Mouse (Mus musculus): ENCODE measurements around the gene Cpox. TPM values are rescaled to one million over a fixed set of nuclear protein-coding genes. Genes with fewer than 3 reads are reported as not detected.
A peak's percentile ranks its signal among the peaks of the same experiment; 100 is the strongest.

Cpox gene
- polyA plus RNA-seq, 1 experiment from 2014 or later: 22.5 TPM

DNA sequence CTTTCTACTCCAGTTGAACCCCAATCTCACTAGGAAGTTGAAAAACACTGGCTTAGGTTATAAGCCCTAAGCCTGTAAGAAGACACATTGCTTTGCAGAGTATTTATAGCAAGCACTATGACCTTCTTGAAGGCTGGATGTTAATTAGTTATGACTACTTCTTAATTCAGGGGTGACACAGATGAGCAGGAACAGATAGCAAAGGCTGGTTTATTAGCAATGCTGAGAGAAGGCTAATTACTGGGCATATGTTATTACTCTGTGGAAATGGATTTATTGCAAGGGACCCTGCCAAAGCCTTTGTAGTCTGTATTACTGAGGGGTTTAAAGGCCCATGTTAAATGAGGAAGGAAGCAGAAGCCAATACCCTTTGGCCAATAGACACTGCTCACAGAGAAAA lies 34.9 kb downstream of the Cpox start:
- Histone ChIP-seq H3K4me1 (no peaks in the 10 kb centered on the region), H3K4me2 (replicated peaks) (no peak overlapping the region), H3K27me3 (no peaks in the 10 kb centered on the region), H3K4me3 (no peak overlapping the region), H3K9ac (no peak overlapping the region), H3K36me3 (no peaks in the 10 kb centered on the region), H3K27ac (no peak overlapping the region), H3K9me3 (replicated peaks) (no peaks in the 10 kb centered on the region)
- ATAC-seq (ENCODE audit: low FRiP score): no peak

DNA sequence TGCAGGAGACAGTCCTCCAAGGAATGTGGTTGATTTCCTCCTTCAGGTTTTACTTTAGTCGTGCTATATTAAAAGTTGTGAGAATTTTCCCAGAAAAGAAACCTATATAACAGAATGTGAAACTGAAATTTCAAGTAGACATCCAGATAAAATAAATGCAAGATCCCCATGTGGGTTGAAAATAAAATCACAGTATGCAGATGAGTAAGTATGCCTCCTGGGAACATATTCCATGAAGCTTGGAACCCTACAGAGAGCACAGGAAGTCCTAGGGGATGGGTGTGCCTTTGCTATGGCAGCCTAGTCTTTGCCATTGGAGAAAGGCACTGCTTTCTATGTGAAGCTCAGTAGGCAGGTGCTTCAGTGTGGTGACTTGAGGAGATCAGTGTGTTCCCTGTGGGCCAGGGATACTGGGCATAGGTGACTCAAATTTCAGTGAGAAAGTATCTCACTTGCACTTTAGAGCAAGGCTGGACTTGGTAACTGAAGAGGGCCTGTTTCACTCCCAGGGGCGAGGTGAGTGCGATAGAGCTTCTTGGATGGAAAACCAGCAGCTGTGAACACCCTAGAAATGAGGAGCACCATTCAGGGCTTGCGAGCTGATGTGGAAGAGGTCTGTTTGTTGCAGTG lies 37.3 kb downstream of the Cpox start:
- Histone ChIP-seq H3K9me3 (replicated peaks) (no peaks in the 10 kb centered on the region), H3K36me3 (no peaks in the 10 kb centered on the region), H3K4me1 (no peaks in the 10 kb centered on the region), H3K27me3 (no peaks in the 10 kb centered on the region), H3K4me2 (replicated peaks) (no peak overlapping the region), H3K4me3 (no peak overlapping the region), H3K27ac (no peak overlapping the region), H3K9ac (no peak overlapping the region)
- ATAC-seq (ENCODE audit: low FRiP score): no peak
- WGBS: 89% methylated on average over 4 of the region's 4 CpGs

DNA sequence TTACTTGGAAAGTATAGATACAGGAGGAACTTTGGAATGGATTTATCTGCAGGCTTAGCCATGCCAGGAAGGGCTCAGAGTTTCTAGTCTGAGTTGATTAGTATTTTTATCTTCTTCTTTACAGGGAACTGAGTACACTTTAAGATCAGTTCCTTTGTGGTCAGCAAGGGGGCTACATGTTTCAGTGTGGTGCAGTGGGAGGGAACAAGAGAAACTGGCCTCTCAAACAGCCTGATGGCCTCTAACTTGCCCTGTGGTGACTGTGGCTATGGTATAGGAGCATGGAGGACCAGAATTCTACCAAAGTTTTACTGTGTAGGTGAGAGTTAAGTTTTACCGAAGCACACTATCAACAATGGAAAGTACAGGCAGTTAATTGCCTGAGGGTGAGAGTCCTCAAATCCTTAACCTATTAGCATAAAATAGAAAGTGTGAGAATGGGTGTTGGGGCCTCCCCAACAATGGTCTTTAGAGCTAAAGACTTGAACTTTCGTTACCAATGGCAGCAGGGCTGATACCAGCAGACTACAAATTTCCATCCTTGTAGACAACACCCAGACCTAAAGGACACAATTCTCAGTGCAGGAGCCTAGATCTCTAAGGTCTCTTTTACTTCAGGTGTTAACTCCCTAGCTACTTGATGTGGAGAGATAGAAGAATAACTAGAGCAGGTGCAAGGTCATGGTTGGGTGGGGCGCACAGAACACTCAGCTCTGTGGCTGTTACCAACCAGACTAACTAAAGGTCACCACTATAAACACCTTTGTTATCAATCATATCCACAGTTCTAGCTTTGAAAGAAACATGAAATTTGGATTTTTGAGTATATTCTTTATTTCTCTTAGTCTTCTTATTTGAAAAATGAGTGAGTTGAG lies 38.7 kb downstream of the Cpox start:
- no peaks in the 10 kb centered on the region for H3K36me3 ChIP-seq
- H3K27ac ChIP-seq: no peak overlapping the region
- no peak for ATAC-seq (ENCODE audit: low FRiP score)
- H3K9me3 ChIP-seq (replicated peaks): no peaks in the 10 kb centered on the region
- no peak overlapping the region for H3K4me3 ChIP-seq
- H3K4me1 ChIP-seq: no peaks in the 10 kb centered on the region
- 81% methylated on average over 3 of the region's 3 CpGs for WGBS
- H3K27me3 ChIP-seq: no peaks in the 10 kb centered on the region
- no peak overlapping the region for H3K9ac ChIP-seq
- H3K4me2 ChIP-seq (replicated peaks): no peak overlapping the region

DNA sequence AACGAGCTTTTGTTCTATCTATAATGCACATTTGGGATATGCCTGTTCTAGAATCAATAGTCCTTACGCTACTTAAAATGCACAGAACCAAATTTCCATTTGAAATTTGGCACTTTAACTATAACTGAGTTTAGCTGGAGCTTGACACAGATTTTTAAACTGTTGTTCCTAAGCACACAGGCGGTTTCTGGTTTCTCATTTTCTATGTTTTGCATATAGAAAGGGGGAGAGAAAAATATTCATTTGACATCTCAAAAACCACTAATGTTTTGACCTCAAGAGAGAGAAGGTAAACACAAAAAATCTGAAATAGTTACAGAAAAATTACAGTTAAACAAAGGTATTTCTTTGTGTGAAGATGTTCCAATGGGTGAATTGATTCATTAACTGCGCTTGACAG lies 39.4 kb downstream of the Cpox start:
- Histone ChIP-seq H3K36me3 (no peaks in the 10 kb centered on the region), H3K9me3 (replicated peaks) (no peaks in the 10 kb centered on the region), H3K27me3 (no peaks in the 10 kb centered on the region), H3K4me3 (no peak overlapping the region), H3K27ac (no peak overlapping the region), H3K9ac (no peak overlapping the region), H3K4me2 (replicated peaks) (no peak overlapping the region), H3K4me1 (no peaks in the 10 kb centered on the region)
- no peak for ATAC-seq (ENCODE audit: low FRiP score)
- WGBS: 77% methylated on average over 4 of the region's 4 CpGs

DNA sequence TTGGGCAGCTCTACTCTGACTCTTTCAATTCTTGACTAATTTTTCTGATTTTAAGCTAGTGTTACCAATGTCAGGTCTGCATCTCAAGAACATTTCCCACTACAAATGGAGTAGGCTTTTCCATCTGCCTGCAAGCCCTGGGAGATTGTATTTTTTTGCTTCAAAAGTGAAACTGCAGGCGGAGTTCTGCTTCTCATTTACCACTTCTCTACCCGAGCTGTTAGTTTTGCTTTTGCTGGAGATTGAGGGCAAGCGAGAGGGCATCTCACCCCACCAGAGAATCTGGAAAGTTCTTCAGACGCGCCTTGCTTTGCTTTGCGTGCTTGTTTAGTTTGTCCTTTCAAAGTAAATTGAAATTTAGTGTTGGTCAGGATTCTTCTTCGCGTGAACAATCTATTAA lies 42.1 kb downstream of the Cpox start:
- no peak for ATAC-seq (ENCODE audit: low FRiP score)
- 70% methylated on average over 8 of the region's 8 CpGs for WGBS
- no peak overlapping the region for H3K4me3 ChIP-seq

DNA sequence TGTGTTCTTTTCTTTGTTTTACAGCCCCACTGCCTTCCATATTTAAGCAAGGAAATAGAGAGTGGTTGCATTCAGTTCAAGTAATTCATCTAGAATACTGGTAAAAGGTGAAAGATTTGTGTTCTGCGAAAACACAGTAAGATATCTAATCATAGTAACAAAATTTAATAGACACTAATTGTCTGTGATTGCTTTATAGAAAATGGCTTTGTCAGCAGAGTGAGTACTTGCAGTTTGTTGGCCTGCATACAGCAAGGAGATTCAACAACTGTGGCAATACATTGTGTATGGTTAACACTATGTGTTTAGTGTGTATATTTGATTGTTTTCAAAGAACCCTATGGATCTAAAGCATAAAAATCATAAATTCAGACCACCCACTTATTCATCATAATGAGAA lies 43.0 kb downstream of the Cpox start:
- no peak overlapping the region for H3K27ac ChIP-seq
- no peaks in the 10 kb centered on the region for H3K9me3 ChIP-seq (replicated peaks)
- H3K36me3 ChIP-seq: no peaks in the 10 kb centered on the region
- H3K4me1 ChIP-seq: no peaks in the 10 kb centered on the region
- no peak for ATAC-seq (ENCODE audit: low FRiP score)
- no peak overlapping the region for H3K9ac ChIP-seq
- no peak overlapping the region for H3K4me2 ChIP-seq (replicated peaks)
- no peak overlapping the region for H3K4me3 ChIP-seq
- no peaks in the 10 kb centered on the region for H3K27me3 ChIP-seq
- WGBS: 96% methylated on average over 1 of the region's 1 CpGs

More for the DNA sequence above, 42.1 kb downstream of the Cpox start:
- Histone ChIP-seq H3K4me1 (no peaks in the 10 kb centered on the region), H3K27me3 (no peaks in the 10 kb centered on the region), H3K27ac (no peak overlapping the region), H3K9ac (no peak overlapping the region), H3K36me3 (no peaks in the 10 kb centered on the region), H3K9me3 (replicated peaks) (no peaks in the 10 kb centered on the region), H3K4me2 (replicated peaks) (no peak overlapping the region)

DNA sequence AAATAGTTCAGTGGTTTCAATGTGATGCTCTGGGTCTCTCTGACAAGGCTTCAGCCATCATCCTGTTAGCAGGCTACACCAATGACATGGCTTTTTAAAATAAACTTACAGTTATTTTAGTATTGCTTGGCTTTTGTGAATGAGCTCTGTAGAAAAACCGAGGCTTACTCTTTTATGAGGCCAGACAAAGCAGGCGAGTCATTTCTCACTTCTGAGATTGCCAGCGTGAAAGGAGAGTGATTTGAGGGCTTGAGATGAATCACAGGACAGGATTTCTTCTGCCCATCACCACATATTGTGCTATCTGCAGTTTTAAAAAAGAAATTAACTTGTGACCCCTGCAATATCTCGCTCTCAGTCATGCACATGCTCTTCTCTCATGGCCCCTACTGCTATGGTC lies 44.9 kb downstream of the Cpox start:
- WGBS: 79% methylated on average over 4 of the region's 4 CpGs

DNA sequence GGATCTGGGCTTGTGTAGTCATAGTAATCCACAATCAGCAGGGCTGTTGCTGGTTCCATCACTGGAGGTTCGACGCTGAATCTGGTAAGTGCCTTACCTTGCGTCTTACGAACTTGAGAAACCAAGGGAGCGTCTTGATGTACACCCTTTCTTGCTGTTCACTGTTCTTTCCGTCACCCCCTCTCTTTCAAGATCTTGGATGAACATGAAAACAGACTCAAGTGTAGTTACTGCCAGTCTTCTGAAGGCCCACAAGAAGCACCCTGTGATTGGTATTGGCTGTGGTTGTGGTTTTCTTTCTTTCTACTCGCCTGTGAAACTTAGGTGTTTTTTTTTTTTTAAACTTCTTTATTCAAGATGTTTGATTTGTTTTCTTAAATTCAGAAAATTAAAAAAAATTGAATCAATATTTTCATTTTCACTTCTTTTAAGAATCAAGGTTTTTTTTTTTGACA lies 48.6 kb downstream of the Cpox start, which contains the start of gene Gpr15:
Gpr15 (minus strand) TSS at position 405 of the 455 bp plus-strand sequence.
- Histone ChIP-seq H3K36me3 (no peaks in the 10 kb centered on the region), H3K9ac (no peak within 1 kb of the TSS), H3K27ac (no peak within 1 kb of the TSS), H3K27me3 (no peaks in the 10 kb centered on the region), H3K4me3 (no peak within 1 kb of the TSS), H3K4me1 (no peaks in the 10 kb centered on the region), H3K4me2 (replicated peaks) (no peak within 1 kb of the TSS), H3K9me3 (replicated peaks) (no peaks in the 10 kb centered on the region)
- 89% methylated on average over 7 of the region's 7 CpGs for WGBS
- ATAC-seq (ENCODE audit: low FRiP score): no peak

More for the DNA sequence above, 44.9 kb downstream of the Cpox start:
- H3K4me1 ChIP-seq: no peaks in the 10 kb centered on the region
- no peak overlapping the region for H3K9ac ChIP-seq
- H3K36me3 ChIP-seq: no peaks in the 10 kb centered on the region
- ATAC-seq (ENCODE audit: low FRiP score): no peak
- no peaks in the 10 kb centered on the region for H3K9me3 ChIP-seq (replicated peaks)
- H3K27me3 ChIP-seq: no peaks in the 10 kb centered on the region
- no peak overlapping the region for H3K27ac ChIP-seq
- H3K4me3 ChIP-seq: no peak overlapping the region
- no peak overlapping the region for H3K4me2 ChIP-seq (replicated peaks)

DNA sequence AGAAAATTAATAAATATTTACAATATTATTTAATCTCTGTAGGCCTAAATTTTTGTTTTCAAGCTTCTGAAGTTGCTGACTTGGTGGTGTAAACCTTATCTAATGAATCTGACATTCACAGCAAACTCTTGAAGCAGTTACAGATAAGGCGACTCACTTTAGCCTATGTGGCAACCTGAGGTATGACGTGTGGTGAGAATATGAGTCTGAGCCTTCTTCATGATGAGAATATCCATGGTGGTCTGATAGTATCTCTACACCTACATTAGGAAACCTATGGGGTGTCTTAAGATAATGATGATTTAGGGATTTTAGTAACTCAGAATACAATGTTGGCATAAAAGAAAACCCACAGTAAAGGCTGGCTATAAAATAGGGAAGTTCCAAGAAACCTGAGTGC lies 52.2 kb downstream of the Cpox start:
- H3K27ac ChIP-seq: no peak overlapping the region
- H3K4me3 ChIP-seq: no peak overlapping the region
- no peaks in the 10 kb centered on the region for H3K27me3 ChIP-seq
- no peaks in the 10 kb centered on the region for H3K36me3 ChIP-seq
- no peak overlapping the region for H3K9ac ChIP-seq
- ATAC-seq (ENCODE audit: low FRiP score): no peak
- H3K4me1 ChIP-seq: no peaks in the 10 kb centered on the region
- no peaks in the 10 kb centered on the region for H3K9me3 ChIP-seq (replicated peaks)
- no peak overlapping the region for H3K4me2 ChIP-seq (replicated peaks)
- 89% methylated on average over 2 of the region's 2 CpGs for WGBS

DNA sequence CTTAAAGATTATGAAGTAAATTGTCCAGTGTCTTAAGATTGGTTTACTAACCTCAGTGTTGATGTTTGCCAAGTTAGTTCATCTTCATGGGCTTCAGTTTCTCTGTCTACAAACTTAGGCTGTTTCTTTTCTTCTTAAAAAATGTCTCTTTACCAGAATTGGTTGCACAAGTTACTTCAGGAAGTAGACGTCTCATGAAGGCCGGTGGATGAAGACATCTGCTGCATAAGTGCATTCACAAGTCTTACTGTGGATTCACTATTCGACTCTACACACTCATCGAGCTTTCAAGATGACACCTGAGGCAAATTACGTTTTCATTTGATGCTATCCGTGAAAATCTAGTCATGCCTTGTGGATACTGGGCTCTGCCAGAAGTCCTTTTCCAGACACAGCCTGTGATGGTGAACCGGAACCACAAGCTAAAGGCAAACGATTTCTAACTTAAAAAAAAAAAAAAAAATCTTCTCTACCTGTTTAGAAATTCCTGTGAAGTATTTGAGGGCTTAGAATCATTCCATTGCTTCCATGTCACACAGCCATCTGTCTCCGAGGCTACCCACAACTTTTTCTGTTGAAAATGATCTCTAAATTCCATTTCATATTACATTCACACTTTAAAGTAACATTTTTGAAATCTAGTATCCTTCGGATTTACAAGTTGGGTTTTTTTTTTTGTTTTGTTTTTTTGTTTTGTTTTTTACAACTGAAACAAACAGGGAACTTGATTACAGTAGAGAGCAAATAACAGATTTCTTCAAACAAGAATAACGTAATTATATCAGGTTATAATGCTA lies 56.8 kb downstream of the Cpox start:
- no peak overlapping the region for H3K27ac ChIP-seq
- H3K9ac ChIP-seq: no peak overlapping the region
- no peak for ATAC-seq (ENCODE audit: low FRiP score)
- H3K9me3 ChIP-seq (replicated peaks): no peaks in the 10 kb centered on the region
- peaks cover 21% of the 10 kb centered on the region for H3K36me3 ChIP-seq
- peak overlapping the region; percentile 38 for H3K4me2 ChIP-seq (replicated peaks)
- H3K4me3 ChIP-seq: no peak overlapping the region
- 83% methylated on average over 11 of the region's 11 CpGs for WGBS
- H3K27me3 ChIP-seq: no peaks in the 10 kb centered on the region
- peaks cover 5% of the 10 kb centered on the region for H3K4me1 ChIP-seq

DNA sequence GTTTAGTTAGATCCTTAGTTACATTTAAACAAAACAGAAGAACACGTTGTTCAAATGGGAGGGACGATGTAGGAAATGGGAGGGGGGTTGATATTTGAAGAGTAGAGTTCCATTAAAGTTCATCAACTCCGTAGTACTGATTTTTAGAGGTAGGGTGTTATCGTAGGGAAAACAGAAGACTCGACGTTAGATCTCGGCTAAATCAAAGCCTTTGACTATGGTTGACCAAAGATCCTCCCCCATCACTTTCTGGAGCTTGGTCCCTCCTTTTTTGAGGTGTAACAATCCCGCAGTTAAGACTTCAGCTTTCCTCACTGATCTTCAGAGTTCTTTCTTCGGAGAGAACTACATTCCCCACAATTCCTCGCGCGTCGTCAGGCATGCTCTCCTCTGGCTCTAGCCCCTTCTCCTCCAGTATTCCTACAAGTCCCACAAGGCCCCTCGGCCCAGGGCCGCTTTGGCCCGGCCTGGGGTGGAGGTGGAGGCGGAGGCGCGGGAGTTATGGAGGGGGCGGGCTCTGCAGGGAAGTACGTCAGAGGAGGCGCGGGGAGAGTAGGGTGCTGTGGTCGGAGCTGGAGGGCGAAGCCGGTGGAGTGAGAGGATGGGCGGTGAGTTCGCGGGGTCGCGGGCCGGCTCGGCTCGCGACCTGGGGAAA lies 57.5 kb downstream of the Cpox start, which contains the start of gene Cldnd1:
Cldnd1 (plus strand) TSS at position 434 of the 655 bp plus-strand sequence.
- 2% methylated on average over 34 of the region's 35 CpGs for WGBS
- H3K27ac ChIP-seq: peak within 1 kb of the TSS; percentile 74
- H3K27me3 ChIP-seq: no peaks in the 10 kb centered on the region
- peak within 1 kb of the TSS; percentile 56 for H3K4me2 ChIP-seq (replicated peaks)
- ATAC-seq (ENCODE audit: low FRiP score): peak; percentile 100
- H3K4me1 ChIP-seq: peaks cover 5% of the 10 kb centered on the region
- no peaks in the 10 kb centered on the region for H3K9me3 ChIP-seq (replicated peaks)
- peak within 1 kb of the TSS; percentile 65 for H3K9ac ChIP-seq
- peaks cover 28% of the 10 kb centered on the region for H3K36me3 ChIP-seq
- H3K4me3 ChIP-seq: peak within 1 kb of the TSS; percentile 70

Data from hindbrain, embryonic 12.5 days (tissue).